In genomic region chr1:33932196-33932595, GRCm38 (mm10) we compare ENCODE assay signal across 19 mouse cellular contexts. TPM values are rescaled to one million over a fixed set of nuclear protein-coding genes. Genes with fewer than 3 reads are reported as not detected.
"Had no signal": no experiment of that assay in that cellular context is flagged by ENCODE, and none has a peak within 500 bp of the region (broad histone marks: within the 10 kb centered on the region; RNA-seq: fewer than 3 reads in every experiment).

No protein-coding gene starts in this region.

- H3K27me3 ChIP-seq: midbrain, embryonic 13.5 days; midbrain, embryonic 15.5 days; neural tube, embryonic 13.5 days; neural tube, embryonic 15.5 days had no signal

- H3K27ac ChIP-seq: midbrain, embryonic 13.5 days; neural tube, embryonic 15.5 days had no signal

- H3K4me2 ChIP-seq: lung, embryonic 14.5 days; midbrain, embryonic 11.5 days; midbrain, embryonic 13.5 days; midbrain, embryonic 15.5 days; neural tube, embryonic 13.5 days; neural tube, embryonic 15.5 days had no signal

- H3K9ac ChIP-seq: lung, embryonic 14.5 days; midbrain, embryonic 13.5 days; midbrain, embryonic 15.5 days; neural tube, embryonic 13.5 days; neural tube, embryonic 15.5 days had no signal

- H3K36me3 ChIP-seq: midbrain, embryonic 13.5 days; midbrain, embryonic 15.5 days; neural tube, embryonic 13.5 days; neural tube, embryonic 15.5 days had no signal

- DNase-seq: lung, adult 18-20 months; lung, embryonic 14.5 days; lung, postnatal 10 days; lung, postnatal 4 days; retina, postnatal 1 day; right cerebral cortex, postnatal 25 days; right cerebral cortex, postnatal 4 days; spleen, adult 18-20 months; thymus, adult 18-20 months; thymus, postnatal 14 days; thymus, postnatal 36 days had no signal

- H3K9me3 ChIP-seq: midbrain, embryonic 13.5 days; midbrain, embryonic 15.5 days; neural tube, embryonic 13.5 days; neural tube, embryonic 15.5 days had no signal

- H3K4me3 ChIP-seq: midbrain, embryonic 13.5 days; midbrain, embryonic 15.5 days; myocyte; neural tube, embryonic 13.5 days; neural tube, embryonic 15.5 days had no signal

RNA-seq across cellular contexts. Expression of gene Bend6, which starts 24.6 kb away (rescaled TPM):
- total RNA-seq: megakaryocyte, adult 5-6 weeks; megakaryocyte-erythroid progenitor cell, adult 5-6 weeks had no signal
